Mouse (Mus musculus) liver, adult 2 months (tissue): ENCODE measurements at regions not wholly inside any gene's neighbourhood (a gene's known extent, or its start where the extent isn't known, plus 50 kb on each side); places are given as distances from the start of the nearest gene placed in this dataset.

ENCODE experiments used
- CTCF ChIP-seq: fragments of 200-500 bp; IDR thresholded peaks from 2 replicates; pipeline ENCODE4 v1.5.1; 2011; ENCODE audit warnings: low read depth, low read length, control low read depth
- POLR2A ChIP-seq: fragments of 200-500 bp; IDR thresholded peaks from 2 replicates; pipeline ENCODE4 v1.6.1; 2011; ENCODE audit warnings: low read length, control low read depth; ENCODE audit not compliant: insufficient read depth; ENCODE audit errors: extremely low read depth

GRCm38 (mm10) chr16:31584216-31584823, 78.9 kb upstream of the Dlg1 start:
- TF ChIP-seq CTCF (no peak), POLR2A (no peak)
